Mouse (Mus musculus) hematopoietic stem cell, adult 5-6 weeks (primary cell): Measurements from ENCODE around the gene Mcub. TPM values are rescaled to one million over a fixed set of nuclear protein-coding genes. Genes with fewer than 3 reads are reported as not detected.

ENCODE experiments used
- ATAC-seq, 2 experiments: fragments of 125-278 bp in 1 of 2; replicated peaks in 1 of 2; 2 replicates each; pipeline ENCODE4 v1.8.0; 2016 to 2017; ENCODE audit warnings: inconsistent platforms in 2 of 2, mild to moderate bottlenecking in 2 of 2, moderate number of reproducible peaks in 2 of 2, low read depth in 1 of 2, moderate TSS enrichment in 1 of 2; ENCODE audit not compliant: low FRiP score in 2 of 2, poor library complexity in 2 of 2, severe bottlenecking in 2 of 2, insufficient read depth in 1 of 2, low TSS enrichment in 1 of 2
- total RNA-seq: library from RNA; stranded (forward); fragments of 172-1452, 232-1000 nt; gene quantifications from 2 replicates; pipeline ENCODE4 v1.2.3, GENCODE M21; 2017

The Mcub gene
- total RNA-seq, 1 experiment from 2014 or later, result 1.7 TPM

GRCm38 (mm10) chr3:129917424-129917823 is 52.6 kb downstream of the Mcub start:
- ATAC-seq, result no peak

- no peak for ATAC-seq
These were observed 56.8 kb downstream of the Mcub start for GRCm38 (mm10) chr3:129913241-129913640.

- no peak for ATAC-seq
These were observed 58.0 kb downstream of the Mcub start for GRCm38 (mm10) chr3:129912025-129912424.

GRCm38 (mm10) chr3:129904381-129905132 is 65.4 kb downstream of the Mcub start:
- ATAC-seq, result peak; percentile 15 to 18; a peak in 3 of 4 replicates

- ATAC-seq, result no peak
These were observed 66.1 kb downstream of the Mcub start for GRCm38 (mm10) chr3:129903866-129904265.

GRCm38 (mm10) chr3:129903369-129903768 is 66.6 kb downstream of the Mcub start:
- peak in 1 of 2 experiments; percentile 39; a peak in 1 of 4 replicates for ATAC-seq

- ATAC-seq, result peak; percentile 89 to 90
These were observed 68.7 kb downstream of the Mcub start, which contains the start of gene Casp6 for GRCm38 (mm10) chr3:129901271-129901809. Gene Casp6, plus strand, starts transcription at chr3:129901425.

- no peak for ATAC-seq
These were observed 71.1 kb downstream of the Mcub start for GRCm38 (mm10) chr3:129898886-129899285.

- ATAC-seq, result no peak
These were observed 73.4 kb downstream of the Mcub start for GRCm38 (mm10) chr3:129896591-129896990.

GRCm38 (mm10) chr3:129893143-129893542 is 76.9 kb downstream of the Mcub start:
- ATAC-seq, result no peak

- ATAC-seq, result no peak
These were observed 78.0 kb downstream of the Mcub start for GRCm38 (mm10) chr3:129892003-129892402.

GRCm38 (mm10) chr3:129887779-129888517 is 82.1 kb downstream of the Mcub start:
- ATAC-seq, result no peak

GRCm38 (mm10) chr3:129886430-129886829 is 83.6 kb downstream of the Mcub start:
- no peak for ATAC-seq

GRCm38 (mm10) chr3:129885577-129885976 is 84.4 kb downstream of the Mcub start:
- no peak for ATAC-seq

- 0 out of 4 replicates have a peak, but pooled peaks have one; percentile 1 to 6 for ATAC-seq
These were observed 88.9 kb downstream of the Mcub start for GRCm38 (mm10) chr3:129880925-129881593.

GRCm38 (mm10) chr3:129879913-129880312 is 90.1 kb downstream of the Mcub start:
- no peak for ATAC-seq

GRCm38 (mm10) chr3:129879131-129879757 is 90.8 kb downstream of the Mcub start:
- ATAC-seq, result peak; percentile 15 to 16; a peak in 1 of 4 replicates
